Mouse (Mus musculus) layer of hippocampus, postnatal 36 days (tissue): Measurements from ENCODE around the gene Olfr237-ps1. TPM values are rescaled to one million over a fixed set of nuclear protein-coding genes. Genes with fewer than 3 reads are reported as not detected.
"Not testable (repeated sequence)": the region's sequence is repeated elsewhere in the genome, so short reads cannot be mapped to it uniquely, and the experiment has no call there.

Experiments used
- DNase-seq, 2 experiments: peaks; one replicate each; pipeline ENCODE4 v3.0.0; 2022
- total RNA-seq, 2 experiments: library from RNA; stranded (reverse); gene quantifications; 2 replicates each; pipeline ENCODE4 v1.2.3; 2021

Gene Olfr237-ps1
- not detected for total RNA-seq

DNA sequence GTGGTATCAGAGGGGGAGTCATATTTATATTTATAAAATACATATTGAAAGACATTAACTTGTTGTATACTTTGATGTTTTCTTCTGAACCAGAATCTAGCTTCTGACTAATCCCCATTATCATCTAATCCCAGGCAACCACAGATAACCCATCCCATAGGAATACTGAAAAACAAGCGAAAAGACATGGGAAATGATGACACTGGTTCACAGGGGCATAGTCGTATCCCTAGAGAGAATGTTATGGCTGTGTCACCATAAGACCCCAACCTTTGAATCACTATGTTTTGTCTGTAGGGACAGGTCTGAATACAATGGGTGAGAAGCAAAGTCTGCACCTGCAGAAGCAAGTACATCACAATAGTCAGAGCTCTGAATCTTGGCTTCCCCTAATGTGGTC lies at the start of gene Olfr237-ps1:
Gene Olfr237-ps1 (plus strand): TSS at position 301 of the 400 bp plus-strand sequence.
- not testable (repeated sequence) for DNase-seq

DNA sequence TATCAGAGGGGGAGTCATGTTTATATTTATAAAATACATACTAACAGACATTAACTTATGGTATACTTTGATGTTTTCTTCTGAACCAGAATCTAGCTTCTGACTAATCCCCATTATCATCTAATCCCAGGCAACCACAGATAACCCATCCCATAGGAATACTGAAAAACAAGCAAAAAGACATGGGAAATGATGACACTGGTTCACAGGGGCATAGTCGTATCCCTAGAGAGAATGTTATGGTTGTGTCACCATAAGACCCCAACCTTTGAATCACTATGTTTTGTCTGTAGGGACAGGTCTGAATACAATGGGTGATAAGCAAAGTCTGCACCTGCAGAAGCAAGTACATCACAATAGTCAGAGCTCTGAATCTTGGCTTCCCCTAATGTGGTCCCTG lies 40.3 kb upstream of the Olfr237-ps1 start, which contains the start of gene Olfr441:
Gene Olfr441 (plus strand): TSS at position 301 of the 400 bp plus-strand sequence.
- not testable (repeated sequence) for DNase-seq

DNA sequence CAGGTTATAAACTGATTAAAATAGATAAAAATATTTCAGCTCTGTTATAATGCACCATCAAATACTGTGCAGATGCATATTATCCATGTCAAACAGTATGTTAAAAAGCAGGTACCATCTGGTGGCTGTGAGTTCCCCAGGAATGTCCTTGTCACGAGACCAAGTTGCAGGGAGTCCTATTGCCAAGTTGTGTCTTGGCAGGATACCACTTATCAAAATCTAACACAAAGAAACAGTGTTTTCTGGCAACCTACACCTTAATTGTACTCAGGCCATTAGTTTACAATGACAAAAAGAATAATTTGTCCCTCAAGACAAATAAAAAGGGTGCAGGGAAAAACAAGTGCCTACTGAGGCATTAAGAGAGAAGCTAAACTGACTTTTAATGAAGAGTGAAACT lies 13.1 kb downstream of the Olfr237-ps1 start:
- no peak for DNase-seq

DNA sequence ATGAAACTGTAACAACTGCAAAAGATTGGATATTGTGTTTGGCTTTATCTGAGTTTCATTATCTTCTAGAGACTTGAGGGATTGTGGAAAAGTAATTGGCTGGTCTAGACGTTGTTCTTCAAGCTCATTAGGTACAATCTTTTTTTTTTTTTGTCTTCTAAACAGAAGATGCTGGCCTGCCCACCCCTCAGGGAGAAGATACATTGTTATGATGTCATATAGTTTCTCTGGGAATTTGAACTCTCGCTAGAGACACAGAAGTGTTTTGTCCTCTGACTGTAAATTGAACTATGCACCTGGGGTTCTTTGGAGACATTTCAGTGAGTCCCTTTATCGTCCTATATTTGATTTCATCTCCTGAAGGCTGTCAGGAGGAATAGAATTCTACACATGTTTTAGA lies 16.6 kb downstream of the Olfr237-ps1 start, which contains the start of gene Olfr437:
Gene Olfr437 (plus strand): TSS at position 301 of the 400 bp plus-strand sequence.
- DNase-seq: no peak

DNA sequence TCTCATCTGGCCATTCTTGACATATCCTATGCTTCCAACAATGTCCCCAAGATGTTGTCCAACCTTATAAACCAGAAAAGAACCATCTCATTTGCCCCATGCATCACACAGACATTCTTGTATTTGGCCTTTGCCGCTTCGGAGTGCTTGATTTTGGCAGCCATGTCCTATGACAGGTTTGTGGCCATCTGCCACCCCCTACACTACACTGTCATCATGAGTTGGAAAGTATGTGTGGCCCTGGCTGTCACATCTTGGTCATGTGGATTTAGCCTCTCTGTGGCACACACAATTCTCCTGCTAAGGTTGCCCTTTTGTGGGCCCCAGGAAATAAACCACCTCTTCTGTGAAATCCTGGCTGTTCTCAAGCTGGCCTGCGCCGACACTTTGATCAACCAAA lies 20.9 kb downstream of the Olfr237-ps1 start:
- DNase-seq: no peak

DNA sequence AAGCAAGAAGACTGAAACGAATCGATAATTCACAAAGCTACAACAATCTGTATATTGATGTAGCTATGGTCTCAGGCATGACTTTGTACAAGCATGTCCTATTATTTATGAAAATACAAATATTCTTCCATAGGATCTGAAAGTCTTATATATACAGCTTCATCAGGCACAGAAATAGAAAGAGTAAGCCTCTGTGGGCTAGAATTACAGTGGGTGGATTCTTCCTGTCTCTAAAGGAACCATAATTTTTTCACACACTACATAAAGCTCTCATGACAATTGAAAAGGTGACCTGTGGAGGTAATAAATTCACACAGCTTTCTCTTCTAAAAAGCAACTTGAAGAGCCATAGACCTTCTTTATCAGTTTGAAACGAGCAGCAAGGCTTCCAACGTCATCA lies 25.5 kb downstream of the Olfr237-ps1 start, which contains the start of gene Olfr13:
Gene Olfr13 (plus strand): TSS at position 301 of the 400 bp plus-strand sequence.
- no peak for DNase-seq

DNA sequence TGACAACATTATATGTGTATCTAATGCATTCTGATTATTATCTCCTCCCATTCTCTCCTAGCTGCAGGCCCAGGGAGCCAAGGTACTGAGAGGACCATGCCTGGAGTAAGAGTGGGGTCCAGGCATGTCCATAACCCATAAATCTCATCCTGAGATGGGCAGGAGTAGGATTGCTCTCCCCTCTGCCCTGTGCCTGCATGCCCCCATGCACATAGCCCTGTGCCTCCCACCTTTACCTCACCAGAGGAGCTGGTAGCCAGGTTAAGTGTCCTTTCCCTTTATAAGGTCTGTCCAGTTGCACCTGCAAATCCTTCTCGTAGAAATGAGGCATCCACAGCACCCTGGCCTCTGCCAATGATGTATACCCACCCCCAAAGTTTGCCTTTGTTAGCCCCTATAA lies 31.8 kb downstream of the Olfr237-ps1 start:
- no peak for DNase-seq

DNA sequence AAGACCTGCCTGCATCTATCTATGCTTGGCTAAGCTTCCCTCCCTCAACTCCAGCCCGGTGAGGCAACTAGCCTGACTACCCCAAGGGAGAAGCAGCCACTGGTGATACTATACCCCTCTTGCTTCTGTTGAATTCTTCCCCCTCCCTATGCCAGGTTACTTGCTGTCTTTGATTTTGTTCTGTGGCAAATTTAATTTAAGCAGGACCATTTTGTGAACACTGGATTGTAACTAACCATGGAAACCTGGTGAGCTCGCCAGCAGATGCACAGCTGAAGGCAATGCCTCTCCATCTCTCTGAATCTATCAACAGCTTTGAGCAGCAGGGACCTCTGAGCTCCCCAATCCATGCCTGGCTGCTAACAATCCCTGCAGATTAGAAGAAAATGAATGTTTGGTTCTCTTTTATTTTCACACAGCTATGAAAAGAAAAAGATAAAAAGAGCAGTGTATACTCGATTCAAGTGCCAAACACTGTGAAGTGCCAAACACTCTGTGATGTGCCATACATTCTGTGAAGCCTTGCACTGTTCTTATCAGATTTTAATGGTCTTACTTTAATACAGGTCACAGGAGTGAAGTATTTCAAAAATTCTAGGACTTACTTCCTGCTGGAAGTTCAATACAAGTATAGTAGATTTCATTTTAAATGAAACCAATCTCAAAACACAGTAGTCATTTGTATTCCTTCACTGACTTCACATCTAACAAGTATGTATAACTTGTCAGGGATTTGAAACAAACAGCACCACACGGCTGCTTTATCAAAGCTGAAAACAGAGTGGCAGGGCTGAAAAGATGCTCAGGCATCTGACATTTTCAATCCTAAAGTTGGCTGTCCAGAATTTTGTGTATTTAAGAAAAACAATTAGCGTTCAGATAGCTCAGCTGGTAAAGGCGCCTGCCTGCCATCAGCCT lies 32.5 kb downstream of the Olfr237-ps1 start:
- DNase-seq: no peak

DNA sequence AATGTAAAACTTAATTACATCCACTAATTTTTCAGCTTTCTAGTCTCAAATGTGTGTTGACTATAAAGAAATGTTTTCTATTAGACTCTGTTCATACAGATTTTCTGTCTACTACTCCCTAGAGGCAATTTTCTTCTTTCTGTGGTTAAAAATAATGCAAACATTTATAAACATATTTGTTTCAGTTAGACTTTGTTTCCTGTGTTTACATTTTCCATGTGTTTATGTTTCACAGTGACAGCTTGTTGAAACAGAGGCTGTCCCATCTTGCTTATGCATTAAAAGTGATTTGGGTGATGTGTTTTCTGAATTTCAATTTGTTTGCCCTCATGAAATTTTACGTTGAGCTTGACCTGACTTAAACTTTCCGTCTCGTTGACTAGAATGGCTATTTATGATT lies 44.6 kb downstream of the Olfr237-ps1 start:
- DNase-seq: no peak

DNA sequence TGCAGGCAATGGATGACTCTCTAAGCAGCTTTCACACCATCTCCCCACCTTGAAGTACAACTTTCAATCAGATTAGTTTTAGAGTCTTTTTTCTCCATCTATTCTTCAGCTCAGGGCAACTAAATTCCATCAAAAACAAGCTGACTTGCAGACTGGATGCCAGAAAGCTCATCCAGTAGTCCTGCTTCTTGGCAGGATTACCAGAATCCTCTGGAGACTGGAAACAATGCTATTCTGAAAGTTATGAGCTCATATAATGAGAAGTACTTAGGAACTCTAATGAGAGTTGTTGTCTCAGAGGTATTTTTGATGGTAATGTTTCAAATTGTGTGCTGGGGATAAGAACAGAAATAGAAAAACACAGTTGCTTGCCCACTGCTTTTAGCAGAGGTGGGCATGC lies 50.4 kb downstream of the Olfr237-ps1 start, which contains the start of gene Olfr435:
Gene Olfr435 (plus strand): TSS at position 366 of the 400 bp plus-strand sequence.
- no peak for DNase-seq

DNA sequence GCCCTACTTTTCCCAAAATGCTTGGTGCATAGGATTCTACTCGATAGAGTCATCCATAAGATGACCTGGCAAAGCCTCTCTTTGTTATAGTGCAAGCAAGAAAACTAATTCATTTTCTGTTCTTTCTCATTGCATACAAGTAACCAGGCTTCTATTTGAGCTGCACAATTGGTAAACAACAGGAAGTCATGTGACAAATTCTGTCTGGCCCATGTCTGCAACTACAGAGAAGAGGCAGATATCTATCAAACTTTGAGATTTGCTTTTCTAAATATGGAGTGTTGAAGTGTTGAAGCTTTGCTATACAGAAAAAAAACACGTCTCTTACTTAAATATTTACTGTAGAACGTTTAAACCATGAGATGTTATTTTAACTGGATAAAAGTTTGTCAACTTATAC lies 51.7 kb downstream of the Olfr237-ps1 start:
- no peak for DNase-seq

DNA sequence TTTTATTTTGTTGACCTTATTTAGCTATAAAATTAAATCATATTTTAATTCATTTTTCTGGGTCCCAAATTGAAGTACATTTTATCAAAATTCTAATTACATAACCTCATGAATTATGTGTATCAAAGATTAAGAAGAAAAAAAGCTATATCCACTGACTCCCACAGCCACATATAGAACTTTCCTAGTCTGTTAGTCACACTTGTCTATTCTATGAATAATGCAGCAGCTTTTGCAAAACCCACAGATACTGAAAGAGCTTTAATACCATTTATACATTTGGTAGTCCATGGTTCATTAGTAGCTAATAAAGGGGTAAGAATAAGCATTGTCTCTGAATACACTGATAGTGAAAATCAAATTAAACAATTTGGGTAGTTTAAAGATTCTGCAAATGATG lies 56.4 kb downstream of the Olfr237-ps1 start:
- DNase-seq: no peak

DNA sequence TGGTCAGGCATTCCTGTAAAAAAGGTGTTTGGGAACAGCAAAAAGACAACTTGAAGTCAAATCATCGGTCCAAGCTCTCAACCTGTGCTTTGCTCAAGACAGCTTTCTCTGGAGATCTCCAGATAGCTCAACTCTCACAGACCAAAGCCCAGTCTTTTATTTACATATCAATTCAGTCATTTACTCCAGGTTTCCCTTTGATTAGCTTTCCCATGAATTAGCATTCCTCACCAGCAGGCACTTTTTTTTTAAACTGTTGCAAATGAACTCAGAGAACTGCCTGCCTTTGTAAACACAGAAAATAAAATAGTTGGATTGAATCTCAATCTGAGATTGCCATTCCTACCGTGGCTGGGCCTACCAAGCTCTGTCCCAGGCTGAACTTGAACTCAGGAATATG lies 59.0 kb downstream of the Olfr237-ps1 start:
- DNase-seq: no peak

Other genes starting within 250 kb of the Olfr237-ps1 start
- not detected for gene Olfr447, start 237.7 kb upstream of the Olfr237-ps1 start, total RNA-seq
- not detected for gene Olfr446, start 225.2 kb upstream of the Olfr237-ps1 start, total RNA-seq
- gene Olfr444, start 197.5 kb upstream of the Olfr237-ps1 start, total RNA-seq: not detected
- gene Olfr441, start 40.2 kb upstream of the Olfr237-ps1 start, total RNA-seq: not detected
- gene Olfr437, start 16.7 kb downstream of the Olfr237-ps1 start, total RNA-seq: not detected
- gene Olfr13, start 25.6 kb downstream of the Olfr237-ps1 start, total RNA-seq: not detected
- gene Olfr435, start 50.6 kb downstream of the Olfr237-ps1 start, total RNA-seq: not detected
- gene Olfr434, start 66.5 kb downstream of the Olfr237-ps1 start, total RNA-seq: not detected
- gene Olfr47, start 85.0 kb downstream of the Olfr237-ps1 start, total RNA-seq: not detected
- 1 to 10 TPM; 2.4 to 2.7 TPM for gene Arhgef5, start 119.0 kb downstream of the Olfr237-ps1 start, total RNA-seq
- not detected for gene Nobox, start 163.0 kb downstream of the Olfr237-ps1 start, total RNA-seq